ENCODE assay signal across 13 mouse cellular contexts in genomic region chr3:56536178-56536577, GRCm38 (mm10).
A peak's percentile ranks its signal among the peaks of the same experiment; 100 is the strongest.
DNase-seq lines count a peak whose midpoint lies in the region; ATAC-seq and TF ChIP-seq lines count a peak whose summit lies in the region.
"Had no signal": no experiment of that assay in that cellular context is flagged by ENCODE, and none has a peak within 500 bp of the region (broad histone marks: within the 10 kb centered on the region; RNA-seq: fewer than 3 reads in every experiment).

No protein-coding gene starts in this region.

- no peak overlapping the region for H3K4me3 ChIP-seq in heart, adult 2 months
- H3K4me3 ChIP-seq in lung, embryonic 14.5 days (ENCODE audit: low read depth, low read length): no peak overlapping the region
- H3K4me3 ChIP-seq in ES-E14 (ENCODE audit: insufficient read depth in 1 of 2, low read depth in 1 of 2, low read length in 2 of 2, poor library complexity in 1 of 2, severe bottlenecking in 1 of 2): no peak overlapping the region
- no peak overlapping the region for H3K4me3 ChIP-seq in embryonic facial prominence, embryonic 10.5 days
- H3K4me3 ChIP-seq: hindbrain, embryonic 10.5 days had no signal

- intact Hi-C loops in heart, adult 2 months (cut with DNase I): no loop called here

- TF ChIP-seq EP300 in heart, adult 2 months (IDR thresholded peaks at IDR 0.05; ENCODE audit: insufficient read depth, low read depth, low read length): no peak

- H3K27me3 ChIP-seq in heart, adult 2 months (ENCODE audit: control insufficient read depth, insufficient read depth, low read length): no peaks in the 10 kb centered on the region
- H3K27me3 ChIP-seq in lung, embryonic 14.5 days (ENCODE audit: insufficient read depth, low read length): no peaks in the 10 kb centered on the region
- no peaks in the 10 kb centered on the region for H3K27me3 ChIP-seq in embryonic facial prominence, embryonic 10.5 days (replicated peaks; ENCODE audit: low read depth, poor library complexity, severe bottlenecking)
- H3K27me3 ChIP-seq: CH12.LX had no signal

- TF ChIP-seq POLR2A in heart, adult 2 months (IDR thresholded peaks at IDR 0.05; ENCODE audit: insufficient read depth, low read depth, low read length): no peak

- no peak for ATAC-seq in lung, embryonic 14.5 days (ENCODE audit: insufficient read depth)
- no peak for ATAC-seq in frontal cortex, adult (ENCODE audit: low TSS enrichment)

- no peak overlapping the region for H3K27ac ChIP-seq in heart, adult 2 months
- H3K27ac ChIP-seq in lung, embryonic 14.5 days (ENCODE audit: low read depth): no peak overlapping the region
- H3K27ac ChIP-seq in ES-E14 (ENCODE audit: insufficient read depth, low read depth, low read length, poor library complexity, severe bottlenecking): no peak overlapping the region
- H3K27ac ChIP-seq in embryonic facial prominence, embryonic 10.5 days (replicated peaks): no peak overlapping the region
- H3K27ac ChIP-seq: hindbrain, embryonic 10.5 days; liver, embryonic 14.5 days had no signal

- no peak for DNase-seq in heart, adult 2 months
- no peak for DNase-seq in heart, adult 9 months (ENCODE audit: low spot score in 2 of 2)
- DNase-seq in lung, embryonic 14.5 days: peak; percentile 17
- no peak for DNase-seq in lung, postnatal 25 days (ENCODE audit: low spot score)
- peak; percentile 34 for DNase-seq in ES-E14 (ENCODE audit: low read depth, low spot score)
- peak; percentile 8 for DNase-seq in embryonic facial prominence, embryonic 10.5 days (ENCODE audit: low spot score)
- DNase-seq in ovary, postnatal 10 days (ENCODE audit: low spot score): no peak
- DNase-seq: thymus, postnatal 36 days had no signal

- no peaks in the 10 kb centered on the region for H3K79me2 ChIP-seq in heart, adult 2 months (replicated peaks; ENCODE audit: control insufficient read depth, insufficient read depth, low read length)

- H3K9me3 ChIP-seq in lung, embryonic 14.5 days (ENCODE audit: low read depth, low read length): no peaks in the 10 kb centered on the region
- no peaks in the 10 kb centered on the region for H3K9me3 ChIP-seq in ES-E14 (ENCODE audit: control insufficient read depth, insufficient read depth, low read depth, low read length)
- H3K9me3 ChIP-seq in embryonic facial prominence, embryonic 10.5 days: no peaks in the 10 kb centered on the region
- H3K9me3 ChIP-seq: hindbrain, embryonic 10.5 days had no signal

- no peaks in the 10 kb centered on the region for H3K36me3 ChIP-seq in heart, adult 2 months (ENCODE audit: control insufficient read depth, insufficient read depth, low read length)
- no peaks in the 10 kb centered on the region for H3K36me3 ChIP-seq in lung, embryonic 14.5 days (ENCODE audit: insufficient read depth)
- no peaks in the 10 kb centered on the region for H3K36me3 ChIP-seq in ES-E14 (ENCODE audit: control insufficient read depth, insufficient read depth, low read length, poor library complexity, severe bottlenecking)
- H3K36me3 ChIP-seq in embryonic facial prominence, embryonic 10.5 days (replicated peaks): no peaks in the 10 kb centered on the region
- H3K36me3 ChIP-seq: hindbrain, embryonic 10.5 days had no signal

- H3K9ac ChIP-seq in heart, adult 2 months (ENCODE audit: low read depth, low read length): no peak overlapping the region
- H3K9ac ChIP-seq in lung, embryonic 14.5 days: no peak overlapping the region
- no peak overlapping the region for H3K9ac ChIP-seq in ES-E14 (ENCODE audit: insufficient read depth, low read depth, low read length, poor library complexity, severe bottlenecking)
- H3K9ac ChIP-seq: liver, embryonic 14.5 days had no signal

- in situ Hi-C loops in ES-E14 (cut with MboI; ENCODE audit: low sequenced_read_pairs in 2 of 2, unreplicated experiment in 2 of 2): no loop called here

- WGBS in heart, adult 2 months: 86% methylated on average over 2 of the region's 2 CpGs
- 76% methylated on average over 2 of the region's 2 CpGs for WGBS in lung, embryonic 14.5 days
- 85% methylated on average over 2 of the region's 2 CpGs for WGBS in embryonic facial prominence, embryonic 10.5 days

- TF ChIP-seq CTCF in heart, adult 2 months (IDR thresholded peaks at IDR 0.05): peak; percentile 55
- TF ChIP-seq CTCF in lung, embryonic 14.5 days (IDR thresholded peaks at IDR 0.05; ENCODE audit: low read depth): peak; percentile 16; the same call in 1 of the 2 replicates

- no peaks in the 10 kb centered on the region for H3K4me1 ChIP-seq in heart, adult 2 months (ENCODE audit: control insufficient read depth, insufficient read depth, low read length)
- no peaks in the 10 kb centered on the region for H3K4me1 ChIP-seq in lung, embryonic 14.5 days (ENCODE audit: insufficient read depth)
- H3K4me1 ChIP-seq in ES-E14 (ENCODE audit: control insufficient read depth in 2 of 2, insufficient read depth in 2 of 2, low read length in 2 of 2, poor library complexity in 1 of 2): no peaks in the 10 kb centered on the region
- no peaks in the 10 kb centered on the region for H3K4me1 ChIP-seq in embryonic facial prominence, embryonic 10.5 days
- H3K4me1 ChIP-seq: hindbrain, embryonic 10.5 days had no signal

- no peak overlapping the region for H3K4me2 ChIP-seq in lung, embryonic 14.5 days
- H3K4me2 ChIP-seq: heart, embryonic 11.5 days had no signal

TF ChIP-seq in ES-E14, 5 proteins besides CTCF, POLR2A, EP300 and RAD21:
- TF ChIP-seq CHD2 (IDR thresholded peaks at IDR 0.05; ENCODE audit: low read depth, low read length): no peak
- TF ChIP-seq ZC3H11A (IDR thresholded peaks at IDR 0.05; ENCODE audit: borderline replicate concordance, low read depth, low read length): peak; percentile 52; the same call in 1 of the 2 replicates
- no peak for TF ChIP-seq ZNF384 (IDR thresholded peaks at IDR 0.05; ENCODE audit: low read depth, low read length)
- TF ChIP-seq MAFK (IDR thresholded peaks at IDR 0.05; ENCODE audit: insufficient read depth, low read depth, low read length): no peak
TF ChIP-seq in ES-E14: peak in this region for 1.

Comparison
In these comparisons a context has a peak if more than half of its experiments do, and no peak if none do; other contexts are left out.
1. DNase-seq: peak in lung, embryonic 14.5 days (single experiment), ES-E14 (single experiment) and embryonic facial prominence, embryonic 10.5 days (single experiment); none in heart, adult 2 months (0 of 2), heart, adult 9 months (0 of 2), lung, postnatal 25 days (single experiment) and ovary, postnatal 10 days (single experiment).